In the genomic region with DNA sequence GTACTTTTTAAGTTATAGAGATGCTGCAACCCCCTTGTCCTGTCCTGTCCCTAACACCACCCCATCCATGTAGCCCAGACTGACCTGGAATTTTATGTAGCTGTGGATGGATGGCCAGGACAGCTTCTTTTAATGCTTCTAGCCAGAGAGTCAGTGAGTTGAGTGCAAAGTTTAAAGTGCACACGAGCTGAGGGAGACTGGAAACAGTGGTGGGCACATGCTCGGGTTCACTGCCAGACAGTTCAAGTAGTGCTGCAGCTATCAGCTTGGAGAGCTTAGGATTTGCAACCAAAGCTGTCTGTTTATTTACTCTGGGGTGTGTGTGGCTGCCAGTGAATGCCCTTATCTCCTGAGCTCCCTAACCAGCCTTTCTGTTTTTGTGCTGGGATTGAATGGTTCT, we compare ENCODE assay signal across 10 mouse cellular contexts. TPM values are rescaled to one million over a fixed set of nuclear protein-coding genes. Genes with fewer than 3 reads are reported as not detected.
DNase-seq lines count a peak whose midpoint lies in the region; ATAC-seq lines count a peak whose summit lies in the region.
"Not testable (repeated sequence)": the region's sequence is repeated elsewhere in the genome, so short reads cannot be mapped to it uniquely, and the experiment has no call there.
"Had no signal": no experiment of that assay in that cellular context is flagged by ENCODE, and none has a peak within 500 bp of the region (broad histone marks: within the 10 kb centered on the region; RNA-seq: fewer than 3 reads in every experiment).

No protein-coding gene starts in this region.

- ATAC-seq in heart, embryonic 13.5 days (ENCODE audit: extremely low read depth, insufficient number of reproducible peaks, low FRiP score, low TSS enrichment); liver, embryonic 11.5 days (replicated peaks; ENCODE audit: low FRiP score); liver, embryonic 13.5 days (ENCODE audit: low read depth); liver, embryonic 15.5 days (ENCODE audit: insufficient read depth): not testable (repeated sequence)

- peak; percentile 49 for DNase-seq in kidney, adult 11 months
- peak; percentile 65 for DNase-seq in kidney, adult 9 months
- peak; percentile 31 to 79 for DNase-seq in kidney, postnatal 25 days
- DNase-seq in liver, embryonic 11.5 days (ENCODE audit: low spot score); liver, embryonic 13.5 days: not testable (repeated sequence)
- DNase-seq in yolk sac, embryonic 10.5 days (ENCODE audit: low spot score): peak; percentile 53

- WGBS in heart, embryonic 13.5 days: 41% methylated on average over 2 of the region's 2 CpGs
- WGBS in liver, embryonic 11.5 days: 65% methylated on average over 2 of the region's 2 CpGs
- WGBS in liver, embryonic 13.5 days (ENCODE audit: insufficient replicate concordance): 46% methylated on average over 2 of the region's 2 CpGs
- WGBS in liver, embryonic 15.5 days (ENCODE audit: insufficient replicate concordance): 58% methylated on average over 2 of the region's 2 CpGs

- not testable (repeated sequence) for H3K4me3 ChIP-seq in heart, embryonic 13.5 days; liver, embryonic 11.5 days (ENCODE audit: low read depth, low read length); liver, embryonic 15.5 days (replicated peaks)
- 0 out of 2 replicates have a peak overlapping the region, but pooled peaks have one; percentile 18 for H3K4me3 ChIP-seq in liver, embryonic 13.5 days (replicated peaks)

- not testable (repeated sequence) for H3K9me3 ChIP-seq in heart, embryonic 13.5 days; liver, embryonic 11.5 days (ENCODE audit: control insufficient read depth, low read length); liver, embryonic 13.5 days (replicated peaks); liver, embryonic 15.5 days (replicated peaks)

- not testable (repeated sequence) for H3K4me2 ChIP-seq in heart, embryonic 13.5 days
- 0 out of 2 replicates have a peak overlapping the region, but pooled peaks have one; percentile 2 for H3K4me2 ChIP-seq in liver, embryonic 11.5 days
- H3K4me2 ChIP-seq in liver, embryonic 13.5 days: peak overlapping the region; percentile 78
- H3K4me2 ChIP-seq in liver, embryonic 15.5 days: peak overlapping the region; percentile 38

- peaks cover 16% of the 10 kb centered on the region for H3K4me1 ChIP-seq in heart, embryonic 13.5 days
- peaks cover 15% of the 10 kb centered on the region for H3K4me1 ChIP-seq in liver, embryonic 11.5 days (replicated peaks; ENCODE audit: control insufficient read depth, insufficient read depth, low read length)
- peaks cover 32% of the 10 kb centered on the region for H3K4me1 ChIP-seq in liver, embryonic 13.5 days (replicated peaks)
- H3K4me1 ChIP-seq in liver, embryonic 15.5 days (replicated peaks): peaks cover 22% of the 10 kb centered on the region

- not testable (repeated sequence) for H3K27ac ChIP-seq in heart, embryonic 13.5 days (replicated peaks); liver, embryonic 11.5 days (ENCODE audit: low read depth, low read length); liver, embryonic 13.5 days; liver, embryonic 15.5 days (replicated peaks)

- not testable (repeated sequence) for H3K27me3 ChIP-seq in heart, embryonic 13.5 days (replicated peaks); liver, embryonic 11.5 days (replicated peaks; ENCODE audit: control insufficient read depth, insufficient read depth, low read length); liver, embryonic 13.5 days; liver, embryonic 15.5 days

- H3K9ac ChIP-seq in heart, embryonic 13.5 days: 0 out of 2 replicates have a peak overlapping the region, but pooled peaks have one; percentile 37
- H3K9ac ChIP-seq in liver, embryonic 11.5 days (ENCODE audit: low read depth, low read length); liver, embryonic 15.5 days: not testable (repeated sequence)
- H3K9ac ChIP-seq in liver, embryonic 13.5 days: peak overlapping the region; percentile 33; the same call in 1 of the 2 replicates

- peaks cover 32% of the 10 kb centered on the region for H3K36me3 ChIP-seq in heart, embryonic 13.5 days
- H3K36me3 ChIP-seq in liver, embryonic 11.5 days (ENCODE audit: control insufficient read depth, insufficient read depth, low read length): not testable (repeated sequence)
- H3K36me3 ChIP-seq in liver, embryonic 13.5 days: peaks cover 47% of the 10 kb centered on the region
- peaks cover 42% of the 10 kb centered on the region for H3K36me3 ChIP-seq in liver, embryonic 15.5 days (replicated peaks)

RNA-seq across cellular contexts. Expression of gene Kifc5b, which starts 2.6 kb away (rescaled TPM):
- polyA plus RNA-seq in heart, embryonic 13.5 days (2015; fragmentation: Nextera tagmentation; extraction: Ambion mirVana): 6.3 and 7.0 TPM in 2 replicates
- 8.6 and 8.7 TPM in 2 replicates for polyA plus RNA-seq in liver, embryonic 11.5 days (2014; fragmentation: Nextera tagmentation; extraction: Ambion mirVana)
- polyA plus RNA-seq in liver, embryonic 13.5 days (2015; fragmentation: Nextera tagmentation; extraction: Ambion mirVana): 4.7 and 5.2 TPM in 2 replicates
- 5.2 and 5.9 TPM in 2 replicates for polyA plus RNA-seq in liver, embryonic 15.5 days (2015; fragmentation: Nextera tagmentation; extraction: Ambion mirVana)

RNA-seq across cellular contexts. Expression of gene Phf1, which starts 13.3 kb away (rescaled TPM):
- 8.4 and 9.2 TPM in 2 replicates for polyA plus RNA-seq in heart, embryonic 13.5 days (2015; fragmentation: Nextera tagmentation; extraction: Ambion mirVana)
- 3.2 and 3.4 TPM in 2 replicates for polyA plus RNA-seq in liver, embryonic 11.5 days (2014; fragmentation: Nextera tagmentation; extraction: Ambion mirVana)
- polyA plus RNA-seq in liver, embryonic 13.5 days (2015; fragmentation: Nextera tagmentation; extraction: Ambion mirVana): 1.4 and 1.6 TPM in 2 replicates
- polyA plus RNA-seq in liver, embryonic 15.5 days (2015; fragmentation: Nextera tagmentation; extraction: Ambion mirVana): 1.8 and 2.6 TPM in 2 replicates

RNA-seq across cellular contexts. Expression of gene Cuta, which starts 19.9 kb away (rescaled TPM):
- polyA plus RNA-seq in heart, embryonic 13.5 days (2015; fragmentation: Nextera tagmentation; extraction: Ambion mirVana): 152 and 169 TPM in 2 replicates
- 159 and 171 TPM in 2 replicates for polyA plus RNA-seq in liver, embryonic 11.5 days (2014; fragmentation: Nextera tagmentation; extraction: Ambion mirVana)
- polyA plus RNA-seq in liver, embryonic 13.5 days (2015; fragmentation: Nextera tagmentation; extraction: Ambion mirVana): 111 and 118 TPM in 2 replicates
- 85.9 and 86.7 TPM in 2 replicates for polyA plus RNA-seq in liver, embryonic 15.5 days (2015; fragmentation: Nextera tagmentation; extraction: Ambion mirVana)

RNA-seq across cellular contexts. Expression of gene Syngap1, which starts 21.5 kb away (rescaled TPM):
- polyA plus RNA-seq in heart, embryonic 13.5 days (2015; fragmentation: Nextera tagmentation; extraction: Ambion mirVana): 1.3 and 2.0 TPM in 2 replicates
- polyA plus RNA-seq in liver, embryonic 11.5 days (2014; fragmentation: Nextera tagmentation; extraction: Ambion mirVana): 1.4 and 1.6 TPM in 2 replicates
- 0.25 and 0.44 TPM in 2 replicates for polyA plus RNA-seq in liver, embryonic 13.5 days (2015; fragmentation: Nextera tagmentation; extraction: Ambion mirVana)
- 0.21 and 0.28 TPM in 2 replicates for polyA plus RNA-seq in liver, embryonic 15.5 days (2015; fragmentation: Nextera tagmentation; extraction: Ambion mirVana)
- polyA plus RNA-seq: activated CD4-positive, CD25-positive, alpha-beta regulatory T cell, adult 4 months; CD4-positive, CD25-positive, alpha-beta regulatory T cell, adult 4 months had no signal

RNA-seq across cellular contexts. Expression of gene Zbtb9, which starts 53.5 kb away (rescaled TPM):
- 9.1 and 9.8 TPM in 2 replicates for polyA plus RNA-seq in heart, embryonic 13.5 days (2015; fragmentation: Nextera tagmentation; extraction: Ambion mirVana)
- 9.7 and 9.9 TPM in 2 replicates for polyA plus RNA-seq in liver, embryonic 11.5 days (2014; fragmentation: Nextera tagmentation; extraction: Ambion mirVana)
- polyA plus RNA-seq in liver, embryonic 13.5 days (2015; fragmentation: Nextera tagmentation; extraction: Ambion mirVana): 6.3 and 7.0 TPM in 2 replicates
- 5.0 and 5.8 TPM in 2 replicates for polyA plus RNA-seq in liver, embryonic 15.5 days (2015; fragmentation: Nextera tagmentation; extraction: Ambion mirVana)
